Mouse (Mus musculus): ENCODE measurements around the gene Pbx1. TPM values are rescaled to one million over a fixed set of nuclear protein-coding genes. Genes with fewer than 3 reads are reported as not detected.

Gene Pbx1
- total RNA-seq, 2 experiments from 2014 or later: 98.0 to 114 TPM

DNA sequence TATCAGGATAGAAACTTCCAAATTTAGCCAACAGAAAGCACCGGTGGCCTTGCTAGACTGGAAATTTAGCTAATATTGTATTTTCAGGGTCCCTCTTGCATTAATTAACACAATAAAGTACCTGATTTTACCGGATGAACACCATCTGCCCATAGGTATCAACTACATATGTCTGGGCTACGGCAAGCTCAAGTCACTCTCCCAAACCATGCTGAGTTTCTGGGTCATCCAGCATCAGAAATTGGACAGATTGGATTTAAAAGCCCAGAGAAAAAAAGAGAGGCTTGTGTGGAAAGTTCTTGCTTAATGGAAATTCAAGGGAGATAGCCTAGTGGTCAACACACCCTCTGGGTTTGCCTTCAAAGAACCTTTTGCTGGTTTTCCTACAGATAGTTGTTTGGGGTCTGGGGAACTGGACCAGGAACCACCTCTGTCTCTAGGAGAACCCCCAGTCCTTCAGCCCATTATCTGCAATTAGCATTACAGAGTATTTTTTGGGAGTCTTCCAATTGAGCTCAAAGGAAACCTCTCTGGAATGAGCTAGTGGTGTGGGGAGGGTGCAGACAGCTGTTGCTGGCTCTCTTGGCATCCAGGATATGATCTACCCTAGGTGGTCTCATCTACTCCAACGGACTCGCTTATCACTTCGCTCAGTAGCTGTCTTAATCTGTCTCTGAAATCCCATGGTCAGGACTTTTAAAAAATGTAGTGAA is 234.7 kb downstream of the Pbx1 start:
- DNase-seq (ENCODE audit: extremely low spot score in 1 of 2, low spot score in 1 of 2): no peak

DNA sequence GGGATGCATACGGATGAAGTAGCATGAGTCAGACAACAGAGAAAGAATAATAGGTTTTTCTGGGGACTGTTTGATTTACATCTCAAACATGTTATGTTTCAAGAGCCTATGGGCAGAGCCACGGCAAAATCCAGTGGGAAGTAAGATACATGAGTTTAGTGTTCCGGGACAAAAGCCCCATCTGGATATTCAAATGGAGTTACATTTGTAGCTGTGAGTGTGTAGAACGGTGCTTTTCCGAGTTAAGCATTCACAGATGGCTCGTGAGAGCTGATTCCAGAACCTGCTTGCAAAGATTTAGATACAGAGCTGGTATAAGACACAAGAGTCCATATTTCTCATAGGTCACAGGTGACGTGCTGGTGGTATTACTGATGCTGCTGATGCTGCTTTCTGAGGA is 238.7 kb downstream of the Pbx1 start:
- no peak for DNase-seq (ENCODE audit: extremely low spot score in 1 of 2, low spot score in 1 of 2)

DNA sequence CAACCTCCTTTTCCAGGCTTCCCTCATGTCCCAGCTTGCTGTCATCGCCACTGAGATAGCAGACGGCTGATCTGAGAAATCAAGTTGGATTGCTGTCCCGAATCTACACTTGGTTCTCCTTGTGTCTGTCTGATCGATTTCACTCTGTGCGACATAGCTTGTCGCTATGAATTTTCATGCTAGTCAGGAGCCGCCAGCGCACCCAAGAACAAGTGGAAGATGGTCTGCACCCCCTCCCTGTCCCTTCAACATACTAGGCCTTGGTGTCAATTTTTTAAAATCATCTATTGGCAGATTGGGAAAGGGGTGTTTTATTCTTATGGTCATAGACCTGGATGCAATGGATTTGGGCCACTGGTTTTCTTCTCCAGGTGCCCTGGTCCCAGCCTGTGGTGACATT is 249.3 kb downstream of the Pbx1 start:
- no peak for DNase-seq (ENCODE audit: extremely low spot score in 1 of 2, low spot score in 1 of 2)

DNA sequence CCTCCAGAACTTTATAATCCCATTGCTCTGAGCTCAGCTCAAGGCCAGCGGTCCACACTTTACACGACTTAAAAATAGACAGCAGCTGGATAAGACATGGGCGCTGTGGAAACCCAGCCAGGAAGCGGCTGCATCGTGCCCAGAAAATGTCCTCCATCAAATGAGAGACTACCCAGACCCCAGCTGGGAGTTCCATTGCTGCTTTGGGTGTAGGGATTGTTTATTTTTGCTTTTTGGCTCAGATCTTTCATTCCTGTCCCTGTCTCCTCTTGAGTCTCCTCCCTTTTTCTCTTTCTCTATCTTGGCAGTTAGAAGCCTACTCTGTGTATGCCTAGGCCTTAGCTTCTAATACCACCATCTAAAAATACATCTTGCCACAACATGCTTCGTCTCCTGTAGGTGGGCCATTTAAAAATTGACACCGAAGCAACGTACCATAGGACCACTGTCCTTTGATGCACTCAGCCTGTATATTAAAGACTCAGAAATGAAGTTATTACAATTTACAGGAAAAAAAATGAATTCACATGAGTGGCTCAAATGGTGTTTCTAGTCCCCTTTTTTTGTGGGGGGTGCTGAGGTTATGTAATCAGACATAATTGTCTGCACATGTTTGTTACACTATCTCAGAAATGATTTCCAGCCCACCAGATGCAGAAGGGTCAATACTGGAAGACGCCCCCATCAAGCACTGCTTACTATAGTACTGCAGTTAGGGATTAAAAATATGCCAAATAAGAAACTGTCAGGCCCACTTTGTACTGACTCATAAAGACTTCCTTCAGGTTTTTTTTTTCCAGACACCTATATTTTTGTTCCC is 251.2 kb downstream of the Pbx1 start:
- DNase-seq (ENCODE audit: extremely low spot score in 1 of 2, low spot score in 1 of 2): no peak

DNA sequence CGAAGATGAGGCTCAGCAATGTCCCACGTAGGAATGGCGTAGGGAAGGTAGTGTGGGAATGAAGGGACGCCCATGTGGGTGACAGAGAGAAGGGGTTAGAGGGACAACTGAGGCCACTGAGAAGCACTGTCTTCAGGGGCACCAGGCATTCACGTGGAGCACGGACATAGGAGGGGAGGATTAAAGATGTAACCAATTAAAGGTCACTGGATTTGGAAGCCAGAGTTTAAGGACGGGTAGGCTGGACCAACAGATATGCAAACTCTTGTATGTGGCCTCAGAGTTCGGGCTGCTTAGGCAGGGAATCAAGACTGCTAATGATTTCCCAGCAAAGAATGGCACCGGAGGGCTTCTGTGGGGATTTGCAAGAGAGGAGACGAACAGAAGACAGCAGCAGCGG is 252.4 kb downstream of the Pbx1 start:
- DNase-seq (ENCODE audit: extremely low spot score in 1 of 2, low spot score in 1 of 2): no peak

DNA sequence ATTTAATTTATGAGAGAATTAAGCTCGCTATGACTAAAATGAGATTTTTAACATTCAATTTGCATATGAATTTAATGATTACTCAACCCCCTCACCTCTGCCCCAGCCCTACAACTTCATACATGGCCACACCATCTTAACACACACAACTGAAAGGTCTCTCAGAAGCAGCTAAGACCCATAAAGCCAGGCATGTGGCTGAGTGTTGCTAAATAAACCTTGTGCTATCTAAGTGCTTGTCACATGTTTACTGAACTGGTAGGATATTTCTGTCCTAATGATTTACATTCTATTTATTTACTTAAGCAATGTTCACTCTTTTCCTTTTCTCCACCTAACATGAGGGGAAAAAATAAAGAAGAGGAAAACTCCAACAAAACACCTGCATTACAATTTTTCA is 253.5 kb downstream of the Pbx1 start:
- no peak for DNase-seq (ENCODE audit: extremely low spot score in 1 of 2, low spot score in 1 of 2)

DNA sequence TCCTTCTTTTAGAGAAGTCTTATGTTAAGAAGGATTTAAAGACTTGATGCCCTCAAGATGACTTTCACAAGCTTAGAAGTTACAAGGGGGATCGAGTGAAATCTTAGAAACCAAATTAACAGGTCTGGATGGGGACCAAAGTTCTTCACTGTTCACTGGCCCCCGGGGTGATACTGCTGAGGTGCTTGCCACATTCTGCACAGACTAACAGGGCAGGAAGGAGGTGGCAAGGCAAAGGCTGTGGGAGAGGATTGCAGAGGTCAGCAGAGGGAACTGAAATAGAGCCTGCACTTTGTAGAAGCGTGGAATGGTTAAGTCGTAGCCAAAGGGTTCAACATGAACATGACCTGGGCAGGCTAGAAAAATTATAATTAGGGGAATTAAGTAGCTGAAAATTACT is 256.5 kb downstream of the Pbx1 start:
- DNase-seq (ENCODE audit: extremely low spot score in 1 of 2, low spot score in 1 of 2): no peak

DNA sequence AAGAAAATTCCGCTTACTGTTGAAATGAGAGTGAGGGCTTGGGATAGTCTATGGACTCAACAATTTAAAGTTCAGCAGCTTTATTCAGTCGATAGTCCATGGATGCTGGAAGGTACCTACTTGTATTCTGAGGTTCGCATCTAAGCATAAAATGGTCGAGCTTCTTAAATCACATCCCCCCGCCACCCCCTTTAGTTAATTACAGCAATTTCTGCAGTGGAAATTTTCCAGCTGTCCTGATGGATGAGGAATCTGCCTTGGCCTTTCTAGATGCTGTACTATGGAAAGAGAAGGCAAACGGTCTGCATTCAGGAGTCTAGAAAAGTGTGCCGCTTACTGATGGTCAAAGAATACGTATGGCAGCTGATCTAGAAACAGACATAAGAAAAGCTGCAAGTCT is 262.3 kb downstream of the Pbx1 start:
- no peak for DNase-seq (ENCODE audit: extremely low spot score in 1 of 2, low spot score in 1 of 2)

DNA sequence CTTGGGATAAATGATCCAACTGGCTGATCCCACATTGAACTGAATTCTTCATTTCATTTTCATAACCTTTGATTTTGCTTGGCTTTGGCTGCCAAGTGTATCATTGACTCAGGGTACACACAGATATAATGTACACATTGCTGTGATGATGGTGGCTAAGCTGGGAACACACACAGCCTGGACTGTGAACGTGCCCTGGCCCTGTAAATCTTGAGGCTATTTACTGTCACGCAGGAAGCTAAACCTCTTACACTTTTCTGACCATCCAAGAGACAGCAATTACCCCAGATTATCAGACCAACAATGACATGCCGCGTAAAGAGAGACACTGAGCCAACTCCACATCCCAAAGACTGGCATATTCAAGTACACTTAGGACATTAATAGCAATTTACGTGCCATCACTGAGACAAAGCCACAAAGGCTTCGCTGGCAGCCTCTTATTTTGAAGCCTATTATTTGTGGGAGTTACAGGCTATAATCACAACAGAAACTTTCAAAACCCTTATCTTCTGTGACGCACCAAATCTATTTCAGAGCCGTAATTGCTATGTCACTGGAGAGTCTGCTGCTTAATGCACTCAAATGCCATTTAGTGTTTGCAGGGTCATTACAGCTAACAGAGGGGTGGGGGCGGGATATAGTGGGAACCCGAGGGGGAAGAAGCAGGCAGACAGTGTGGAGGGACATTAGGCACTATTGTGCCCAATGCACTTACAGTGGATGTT is 262.9 kb downstream of the Pbx1 start:
- DNase-seq (ENCODE audit: extremely low spot score in 1 of 2, low spot score in 1 of 2): no peak

DNA sequence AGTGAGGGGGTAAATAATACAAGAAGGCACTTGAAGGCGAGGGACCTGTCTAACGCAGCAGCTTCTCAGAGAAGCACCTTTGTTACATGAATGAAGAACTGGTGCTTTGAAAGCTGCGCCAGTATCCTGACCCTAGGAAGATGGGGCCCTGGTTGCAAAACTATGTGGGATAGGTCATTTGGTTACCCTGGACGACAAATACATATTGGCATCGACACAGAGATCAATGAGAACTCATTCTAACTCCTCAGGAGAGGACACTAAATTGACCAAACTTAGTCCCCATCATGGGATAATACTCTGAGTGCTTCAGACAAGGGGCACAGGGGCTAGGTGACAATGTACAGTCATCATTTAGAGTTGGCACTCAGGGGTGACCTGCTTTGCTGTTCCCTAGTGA is 264.3 kb downstream of the Pbx1 start:
- DNase-seq (ENCODE audit: extremely low spot score in 1 of 2, low spot score in 1 of 2): no peak

DNA sequence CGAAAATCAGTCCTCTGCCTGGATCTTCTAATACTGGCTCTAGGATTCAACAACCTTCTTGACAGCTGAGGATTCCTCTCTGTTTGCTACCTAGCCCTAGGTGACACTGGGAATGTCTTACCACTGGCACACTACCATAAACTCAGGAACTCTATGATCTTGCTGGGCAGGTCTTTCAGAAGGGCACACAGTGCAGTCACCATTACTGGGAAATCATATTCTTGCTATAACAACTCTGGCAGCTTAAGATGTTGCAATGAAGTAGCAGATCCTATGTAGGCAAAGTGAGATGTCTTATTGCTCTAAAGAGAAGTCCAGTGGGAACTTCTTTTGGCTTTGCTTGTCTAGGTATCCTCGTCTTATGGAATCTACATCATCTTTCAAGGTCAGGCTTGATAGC is 265.2 kb downstream of the Pbx1 start:
- no peak for DNase-seq (ENCODE audit: extremely low spot score in 1 of 2, low spot score in 1 of 2)

DNA sequence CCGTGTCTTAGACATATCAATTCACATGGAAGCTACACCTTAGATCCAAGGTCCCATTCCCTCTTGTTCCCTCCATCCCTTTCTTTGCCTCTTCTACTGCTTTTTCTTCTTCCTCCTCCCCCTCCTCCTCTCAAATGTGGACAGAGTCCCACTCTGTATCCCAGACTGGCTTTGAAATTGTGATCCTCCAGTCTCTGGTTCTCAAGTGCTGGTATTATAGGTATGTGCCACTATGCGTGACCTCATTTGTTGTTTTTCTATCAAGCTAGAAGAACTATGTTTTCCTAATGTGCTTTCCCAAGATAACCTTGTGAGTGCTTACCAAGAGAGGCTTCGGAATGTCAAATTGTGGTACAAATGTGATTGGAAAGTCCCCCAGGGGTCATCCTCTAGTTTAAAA is 267.1 kb downstream of the Pbx1 start:
- no peak for DNase-seq (ENCODE audit: extremely low spot score in 1 of 2, low spot score in 1 of 2)

DNA sequence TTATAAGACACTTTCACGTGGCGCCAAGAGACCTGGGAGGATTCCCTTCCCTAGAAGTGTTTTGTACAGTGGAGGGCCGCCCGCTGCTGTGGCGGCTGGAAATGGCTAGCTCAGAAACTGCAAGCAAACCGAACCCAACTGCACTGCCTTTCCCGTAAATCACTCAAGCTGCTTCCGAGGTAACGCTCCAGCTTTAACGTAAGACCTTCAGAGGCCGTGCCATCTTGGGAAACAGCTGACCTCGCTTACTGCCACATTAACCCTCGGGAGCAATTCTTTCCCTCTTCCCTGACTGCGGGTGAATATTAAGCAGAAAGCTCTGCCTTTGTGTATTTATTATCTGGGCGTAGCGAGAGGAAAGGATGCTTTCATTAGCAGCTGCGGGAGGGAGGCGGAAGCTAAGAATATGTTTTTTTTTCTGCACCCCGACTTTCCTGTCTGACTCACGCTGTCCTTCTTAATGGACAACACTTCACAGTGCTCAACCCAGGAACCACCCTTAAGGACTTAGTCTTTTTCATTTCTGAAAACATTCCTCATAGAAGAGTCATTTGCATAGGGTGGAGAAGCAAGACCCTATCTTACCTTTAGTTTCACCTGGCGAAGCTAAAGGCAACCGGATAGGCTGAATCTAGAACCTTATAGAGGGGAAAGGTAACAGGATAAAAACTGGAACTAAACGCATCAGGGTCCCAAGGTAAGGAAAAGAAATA is 268.4 kb downstream of the Pbx1 start:
- DNase-seq (ENCODE audit: extremely low spot score in 1 of 2, low spot score in 1 of 2): no peak

DNA sequence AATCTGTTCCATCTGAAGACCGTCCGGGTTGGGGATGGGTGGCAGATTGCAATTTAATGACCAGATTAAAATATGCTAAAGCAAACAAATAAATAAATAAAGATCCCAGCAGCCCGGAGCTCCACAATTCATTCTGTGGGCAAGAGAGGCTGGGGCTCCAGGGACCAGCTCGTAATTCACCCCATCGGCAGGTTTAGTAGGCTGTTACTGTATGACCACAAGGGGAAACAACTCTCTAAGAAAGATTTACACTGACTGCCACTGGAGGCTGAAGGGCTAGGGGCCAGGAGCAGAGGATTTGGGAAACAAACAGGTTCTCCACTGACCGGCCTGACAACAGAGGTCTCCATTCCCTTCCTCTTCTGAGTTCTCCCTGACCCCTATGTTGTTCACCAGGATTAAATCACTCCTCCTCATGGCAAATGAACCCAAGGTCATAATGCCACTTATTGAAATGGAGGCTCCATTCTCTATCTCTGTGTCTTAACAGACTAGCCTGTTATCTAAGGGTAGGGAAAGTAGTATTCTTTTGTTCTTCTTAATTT is 292.9 kb downstream of the Pbx1 start:
- DNase-seq (ENCODE audit: extremely low spot score in 1 of 2, low spot score in 1 of 2): no peak

DNA sequence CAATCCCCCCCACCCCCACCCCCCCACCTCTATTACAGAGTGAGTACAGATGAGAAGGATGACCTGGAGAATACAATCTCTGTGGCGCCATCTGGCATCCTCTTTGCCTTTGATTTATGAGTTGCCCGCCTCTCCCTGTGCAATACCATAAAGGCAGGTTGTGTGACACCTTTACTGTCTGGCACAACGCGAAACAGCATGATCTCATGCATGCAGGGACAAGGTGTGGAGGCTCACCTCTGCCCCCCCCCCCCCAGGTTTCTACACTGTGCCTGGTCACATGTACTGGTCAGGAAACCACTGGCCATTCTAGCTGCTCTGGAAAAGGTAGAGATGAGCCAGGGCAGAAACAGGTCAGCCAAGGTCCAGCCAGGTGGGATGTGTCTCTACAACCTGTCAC is 293.4 kb downstream of the Pbx1 start:
- DNase-seq (ENCODE audit: extremely low spot score in 1 of 2, low spot score in 1 of 2): no peak

DNA sequence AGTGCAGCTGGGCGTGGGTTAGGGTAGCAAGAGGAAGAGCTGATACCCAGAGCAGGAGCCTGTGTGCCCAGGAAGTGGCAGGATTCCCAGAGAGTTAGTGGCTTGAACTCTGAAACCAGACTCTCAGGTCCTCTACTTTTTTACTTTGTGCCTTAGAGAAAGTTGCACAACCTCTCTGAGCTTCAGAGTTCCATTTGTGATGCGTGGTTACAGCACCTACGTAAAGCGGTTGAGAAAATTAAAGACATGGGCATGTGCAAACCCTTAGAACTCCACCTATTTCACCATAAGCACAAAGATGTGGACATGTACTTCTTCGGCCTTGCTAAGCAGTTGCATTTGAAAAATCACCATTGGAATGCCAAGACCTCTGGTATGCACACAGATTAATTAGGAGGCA is 294.2 kb downstream of the Pbx1 start:
- DNase-seq (ENCODE audit: extremely low spot score in 1 of 2, low spot score in 1 of 2): no peak

DNA sequence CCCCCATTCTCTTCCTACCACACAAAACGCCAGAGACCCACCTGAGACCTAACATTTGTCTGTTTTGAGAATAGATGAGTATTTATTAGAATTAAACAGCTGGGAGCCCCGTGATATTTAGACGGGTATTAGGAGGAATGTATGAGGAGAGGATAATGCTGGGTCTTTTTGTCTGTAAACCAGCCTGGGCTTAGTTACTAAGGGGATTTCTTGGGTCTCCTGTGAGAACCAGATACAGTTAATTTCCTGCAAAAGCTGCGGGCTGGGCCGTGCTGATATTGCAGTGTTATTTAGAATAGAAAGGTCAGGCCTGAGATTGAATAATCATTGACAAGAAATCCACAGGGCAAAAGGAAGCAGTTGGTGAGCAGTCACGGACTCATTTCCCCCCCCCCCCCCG is 296.5 kb downstream of the Pbx1 start:
- DNase-seq (ENCODE audit: extremely low spot score in 1 of 2, low spot score in 1 of 2): no peak

DNA sequence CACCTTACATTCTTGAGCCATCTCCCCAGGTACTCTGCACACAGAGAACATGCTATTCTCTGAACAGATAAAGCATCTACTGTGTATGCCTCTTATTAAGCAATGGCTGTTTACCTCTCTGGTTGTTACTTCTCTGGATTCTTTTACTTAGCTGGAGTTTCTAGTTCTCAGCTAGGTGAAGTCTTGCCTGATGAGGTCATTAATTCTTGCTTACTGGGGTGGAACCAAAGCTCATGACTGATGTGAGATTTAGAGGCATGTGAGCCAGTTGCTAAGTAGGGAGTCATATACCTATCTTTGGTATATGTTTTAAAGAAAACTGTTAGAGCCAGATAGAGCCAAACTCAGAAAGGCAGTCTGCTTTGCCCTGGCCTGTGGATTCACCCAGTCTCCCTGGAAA is 298.4 kb downstream of the Pbx1 start:
- DNase-seq (ENCODE audit: extremely low spot score in 1 of 2, low spot score in 1 of 2): no peak

DNA sequence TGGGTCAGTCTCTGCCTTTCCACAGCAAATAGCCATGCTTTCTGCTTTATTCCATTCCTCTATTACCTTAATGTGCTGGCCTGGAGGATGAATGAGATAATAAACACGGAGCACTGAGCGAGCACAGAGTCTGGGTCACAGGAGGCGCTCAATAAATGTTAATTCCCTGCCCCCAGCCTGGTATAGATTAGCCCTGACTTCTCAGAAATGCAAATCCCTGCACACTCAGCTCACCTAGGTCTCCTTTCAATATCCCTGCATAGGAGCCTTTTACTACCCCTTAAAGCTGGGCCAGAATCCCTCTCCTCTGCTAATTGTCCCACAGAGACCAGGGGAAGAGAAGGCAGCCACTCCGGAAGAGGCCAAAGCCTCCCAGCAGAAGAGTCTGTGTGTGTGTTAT is 304.1 kb downstream of the Pbx1 start:
- DNase-seq (ENCODE audit: extremely low spot score in 1 of 2, low spot score in 1 of 2): no peak

DNA sequence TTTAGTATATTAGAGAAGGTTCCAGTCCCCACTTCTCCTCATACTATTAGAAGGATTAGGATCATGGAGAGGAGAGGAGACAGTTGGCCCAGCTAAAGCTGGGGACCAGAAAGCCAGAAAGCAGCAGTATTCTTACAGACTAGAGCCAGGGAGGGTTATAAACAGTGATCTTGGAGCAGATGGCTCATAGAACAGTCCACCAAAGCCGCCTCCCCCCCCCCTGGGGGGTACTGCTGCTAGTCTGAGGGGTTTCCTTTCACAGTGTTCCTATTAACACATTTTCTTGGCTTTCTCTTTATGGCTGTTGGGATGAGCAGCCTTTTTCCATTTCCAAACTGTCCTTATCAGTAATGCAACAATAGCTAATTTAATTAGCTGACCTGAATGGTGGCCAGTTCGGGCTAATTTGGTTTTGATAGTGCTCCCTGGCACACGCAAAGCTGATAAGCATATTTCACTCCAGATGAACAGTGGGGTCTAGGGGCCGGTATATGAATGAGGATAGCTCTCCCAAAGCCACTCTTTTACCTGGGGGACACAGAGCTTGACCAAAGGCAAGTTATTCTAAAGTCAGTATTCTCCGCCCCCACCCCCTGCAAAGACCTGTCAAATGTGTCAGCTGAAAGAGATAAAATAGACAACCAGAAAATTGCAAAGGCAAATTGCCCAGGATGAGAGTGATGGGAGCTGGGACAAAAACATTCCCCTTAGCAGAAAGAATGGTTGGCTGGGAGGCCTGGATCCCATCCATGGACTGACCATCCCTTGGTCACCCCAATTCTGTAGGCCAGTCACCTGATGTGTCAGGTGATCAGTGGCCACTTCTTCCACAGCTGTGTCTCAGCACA is 307.2 kb downstream of the Pbx1 start:
- DNase-seq (ENCODE audit: extremely low spot score in 1 of 2, low spot score in 1 of 2): no peak
